Mouse (Mus musculus) heart, postnatal 14 days (tissue): ENCODE measurements around the gene Dzip1l. TPM values are rescaled to one million over a fixed set of nuclear protein-coding genes. Genes with fewer than 3 reads are reported as not detected.
"Not testable (repeated sequence)": the region's sequence is repeated elsewhere in the genome, so short reads cannot be mapped to it uniquely, and the experiment has no call there.

ENCODE experiments used
- DNase-seq, 2 experiments: peaks; one replicate each; pipeline ENCODE4 v3.0.0; 2021 to 2022
- intact Hi-C: fragments of 180-260 bp; cut with DNase I; formaldehyde crosslinking; loops from one replicate; pipeline ENCODE4 v1.15.1; 2025
- long read RNA-seq, 2 experiments: library from polyadenylated mRNA; stranded (forward); transcript quantifications; one replicate each; pipeline ENCODE4 v2.0.0; 2021
- total RNA-seq, 2 experiments: library from RNA; stranded (reverse); gene quantifications; 2 replicates each; pipeline ENCODE4 v1.2.3; 2021

Dzip1l gene
- 1 to 10 TPM; 5.0 to 7.0 TPM for total RNA-seq
- long read RNA-seq, experiment 1, partial matches to known transcripts: 1 of 4 reads
- long read RNA-seq, experiment 1, other reads (novel, unspliced or antisense): 1 of 4 reads
- long read RNA-seq, experiment 2, full-length matches to known transcripts: 1 of 2 reads
- long read RNA-seq, experiment 2, partial matches to known transcripts: 0 of 2 reads
- long read RNA-seq, experiment 2, other reads (novel, unspliced or antisense): 1 of 2 reads

DNA sequence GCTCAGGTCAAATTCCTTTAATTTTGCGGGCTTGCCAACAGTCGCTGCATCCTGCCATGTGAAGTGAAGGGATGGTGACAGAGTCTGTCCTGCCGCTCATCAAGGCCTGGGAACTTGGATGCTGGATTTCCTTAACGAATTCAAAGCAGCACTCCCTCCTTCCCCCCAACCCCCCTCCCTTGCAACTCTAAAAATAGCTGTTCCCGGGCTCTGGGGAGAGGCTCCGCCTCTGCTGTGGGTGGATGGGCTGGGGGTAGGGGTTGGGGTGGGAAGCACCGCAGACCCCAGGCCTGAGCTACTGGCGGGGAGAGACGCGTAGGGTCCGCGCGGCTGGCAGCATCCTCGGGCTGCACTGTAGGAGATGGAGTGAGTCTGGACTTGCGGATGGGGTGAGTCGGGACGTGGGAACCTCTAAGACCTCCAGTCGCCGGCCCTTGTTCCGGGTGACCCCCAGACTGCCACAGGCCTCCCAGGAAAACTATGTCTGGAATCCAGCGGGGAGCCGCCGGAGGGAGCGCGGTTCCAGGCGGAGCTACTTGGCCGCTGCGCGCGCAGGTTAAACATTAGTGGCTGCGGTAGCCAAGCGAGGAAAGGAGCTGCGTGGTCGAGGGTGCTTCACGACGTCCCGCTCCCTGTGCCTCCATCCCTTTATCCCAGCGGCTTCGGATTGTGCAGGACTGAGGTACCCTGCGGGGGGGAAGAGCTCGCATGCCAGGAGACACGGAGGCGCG lies at the start of gene Dzip1l:
Gene Dzip1l, plus strand, starts transcription at position 216 of the 731 bp plus-strand sequence.
- intact Hi-C loops: no loop called here
- peak; percentile 68 to 76 for DNase-seq

GRCm38 (mm10) chr9:99580655-99581054 lies 48.6 kb upstream of the Dzip1l start:
- DNase-seq: peak in 1 of 2 experiments; percentile 40
- intact Hi-C loops: loop anchor here (5.0 kb wide), 2 partner anchors 38 to 123 kb away; no protein-coding TSS in a partner anchor

GRCm38 (mm10) chr9:99587505-99588202 lies 41.6 kb upstream of the Dzip1l start:
- peak; percentile 71 to 78 for DNase-seq
- intact Hi-C loops: loop anchor here (2.0 kb wide), 1 partner anchor 75 kb away; no protein-coding TSS in a partner anchor

GRCm38 (mm10) chr9:99591144-99591543 lies 38.2 kb upstream of the Dzip1l start:
- intact Hi-C loops: no loop called here
- DNase-seq: no peak

- intact Hi-C loops, DNase-seq: not testable (repeated sequence)
Measured at GRCm38 (mm10) chr9:99599127-99599526, 30.2 kb upstream of the Dzip1l start.

GRCm38 (mm10) chr9:99603566-99603965 lies 25.7 kb upstream of the Dzip1l start:
- DNase-seq: no peak
- intact Hi-C loops: no loop called here

- intact Hi-C loops: no loop called here
- no peak for DNase-seq
Measured at GRCm38 (mm10) chr9:99612202-99612601, 17.1 kb upstream of the Dzip1l start, which contains the start of gene A4gnt. Gene A4gnt (plus strand): TSS chr9:99612502.

DNA sequence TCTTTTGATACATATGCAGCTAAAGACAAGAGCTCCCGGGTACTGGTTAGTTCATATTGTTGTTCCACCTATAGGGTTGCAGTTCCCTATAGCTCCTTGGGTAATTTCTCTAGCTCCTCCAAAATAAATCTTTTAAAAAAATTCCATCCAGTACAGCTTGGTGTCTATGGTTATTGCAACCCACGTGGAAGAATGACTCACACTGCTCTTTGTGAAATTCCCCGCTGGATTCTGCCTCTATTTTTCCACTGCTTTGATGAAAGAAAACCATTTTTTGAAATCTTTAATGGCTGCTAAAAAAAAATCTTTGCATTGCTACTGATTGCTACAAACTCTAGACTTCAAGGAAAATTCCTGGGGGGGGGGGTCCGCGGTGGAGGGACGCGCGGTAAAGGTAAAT lies 9.6 kb upstream of the Dzip1l start:
- no peak for DNase-seq
- intact Hi-C loops: no loop called here

- DNase-seq: no peak
Measured at GRCm38 (mm10) chr9:99620196-99620595, 9.1 kb upstream of the Dzip1l start.

GRCm38 (mm10) chr9:99622034-99622433 lies 7.3 kb upstream of the Dzip1l start:
- intact Hi-C loops: no loop called here
- DNase-seq: no peak

More at GRCm38 (mm10) chr9:99620196-99620595, 9.1 kb upstream of the Dzip1l start:
- intact Hi-C loops: no loop called here

DNA sequence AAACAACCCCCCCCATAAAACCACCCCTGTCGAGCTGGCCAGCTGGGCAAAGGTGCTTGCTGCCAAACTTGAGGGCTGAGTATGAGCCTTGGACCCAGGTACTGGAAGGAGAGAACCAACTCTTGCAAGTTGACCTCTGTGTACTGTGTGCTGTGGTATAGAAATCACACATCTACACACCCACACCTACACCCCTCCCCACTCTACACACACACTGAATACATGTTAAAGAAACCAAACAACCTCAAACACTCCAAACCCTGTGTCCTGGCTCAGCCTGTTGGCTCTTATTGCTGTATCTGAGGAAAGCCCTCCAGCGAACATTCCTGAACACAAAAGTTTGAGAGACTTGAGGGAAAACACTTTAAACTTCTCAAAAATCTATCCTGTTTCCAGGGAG lies 6.3 kb upstream of the Dzip1l start:
- no peak for DNase-seq
- intact Hi-C loops: no loop called here

GRCm38 (mm10) chr9:99624117-99624516 lies 5.2 kb upstream of the Dzip1l start:
- intact Hi-C loops: no loop called here
- peak in 1 of 2 experiments; percentile 9 for DNase-seq

- intact Hi-C loops: no loop called here
- no peak for DNase-seq
Measured at GRCm38 (mm10) chr9:99628581-99628980, 715 bp upstream of the Dzip1l start.

GRCm38 (mm10) chr9:99630071-99630470 lies 775 bp downstream of the Dzip1l start:
- no peak for DNase-seq
- intact Hi-C loops: no loop called here

GRCm38 (mm10) chr9:99630528-99631125 lies 1.3 kb downstream of the Dzip1l start:
- no peak for DNase-seq
- intact Hi-C loops: no loop called here

GRCm38 (mm10) chr9:99631781-99632180 lies 2.5 kb downstream of the Dzip1l start:
- intact Hi-C loops: no loop called here
- no peak for DNase-seq

GRCm38 (mm10) chr9:99632264-99632663 lies 3.0 kb downstream of the Dzip1l start:
- DNase-seq: peak in 1 of 2 experiments; percentile 8
- intact Hi-C loops: no loop called here

GRCm38 (mm10) chr9:99636776-99637175 lies 7.5 kb downstream of the Dzip1l start:
- DNase-seq: no peak
- intact Hi-C loops: no loop called here

DNA sequence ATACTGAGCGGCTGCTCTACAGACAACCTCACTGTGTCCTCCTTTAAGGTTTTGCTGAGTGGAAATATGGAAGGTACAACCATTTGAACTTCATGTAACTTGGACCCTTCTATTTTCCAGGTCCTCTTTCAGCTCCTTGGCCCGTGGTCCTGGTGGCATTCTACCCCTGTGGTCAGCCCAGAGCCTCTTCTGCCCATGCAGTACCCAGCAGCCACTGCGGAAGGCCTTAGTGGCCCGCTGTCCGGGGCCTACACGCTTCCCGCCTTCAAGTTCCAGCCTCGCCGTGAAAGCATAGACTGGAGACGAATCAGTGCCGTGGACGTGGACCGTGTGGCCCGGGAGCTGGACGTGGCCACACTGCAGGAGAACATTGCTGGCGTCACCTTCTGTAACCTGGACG lies 7.9 kb downstream of the Dzip1l start:
- intact Hi-C loops: no loop called here
- DNase-seq: no peak

- intact Hi-C loops: no loop called here
- DNase-seq: no peak
Measured at GRCm38 (mm10) chr9:99637736-99638135, 8.4 kb downstream of the Dzip1l start.

GRCm38 (mm10) chr9:99639957-99640356 lies 10.7 kb downstream of the Dzip1l start:
- intact Hi-C loops: no loop called here

More at GRCm38 (mm10) chr9:99639957-99640356, 10.7 kb downstream of the Dzip1l start:
- no peak for DNase-seq
